Mouse (Mus musculus): Measurements from ENCODE around the gene Ulk4.
"Not testable (repeated sequence)": the region's sequence is repeated elsewhere in the genome, so short reads cannot be mapped to it uniquely, and the experiment has no call there.

DNA sequence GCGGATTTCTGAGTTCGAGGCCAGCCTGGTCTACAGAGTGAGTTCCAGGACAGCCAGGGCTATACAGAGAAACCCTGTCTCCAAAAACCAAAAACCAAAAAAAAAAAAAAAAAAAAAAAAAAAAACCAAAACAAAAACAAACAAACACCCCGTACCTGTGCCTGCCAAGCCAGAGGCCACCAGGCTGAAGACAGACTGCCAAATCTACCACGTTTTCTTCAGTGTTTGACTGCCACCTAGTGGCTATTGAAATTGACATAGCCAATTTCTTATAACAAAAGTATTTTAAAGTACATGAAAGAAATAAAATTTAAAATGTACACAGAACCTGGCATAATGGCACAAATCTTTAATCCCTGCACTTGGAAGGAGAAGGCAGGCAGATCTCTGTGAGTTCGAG, 36.8 kb downstream of the Ulk4 start:
- peak; percentile 56 for TF ChIP-seq CTCF (IDR thresholded peaks at IDR 0.05; ENCODE audit: low read depth)
- not testable (repeated sequence) for TF ChIP-seq EP300 (IDR thresholded peaks at IDR 0.05; ENCODE audit: low read depth)
